Mouse (Mus musculus) myocyte (in vitro differentiated cells): ENCODE data around the gene Gm12666.

ENCODE experiments used
- MAX ChIP-seq: IDR thresholded peaks from one replicate; pipeline ENCODE4 v1.6.1; 2011; ENCODE audit warnings: low read depth, mild to moderate bottlenecking, control low read depth
- POLR2A ChIP-seq: IDR thresholded peaks from one replicate; pipeline ENCODE4 v1.6.1; 2011; ENCODE audit warnings: low read depth, mild to moderate bottlenecking, control low read depth, moderate library complexity; ENCODE audit not compliant: insufficient read length
- POLR2AphosphoS2 ChIP-seq: IDR thresholded peaks from one replicate; pipeline ENCODE4 v1.6.1; 2011; ENCODE audit warnings: low read depth, control low read depth; ENCODE audit not compliant: insufficient read length
- TCF12 ChIP-seq: IDR thresholded peaks from one replicate; pipeline ENCODE4 v1.6.1; 2011; ENCODE audit warnings: mild to moderate bottlenecking, control low read depth; ENCODE audit not compliant: poor library complexity, insufficient read depth, severe bottlenecking
- USF1 ChIP-seq: IDR thresholded peaks from one replicate; pipeline ENCODE4 v1.6.1; 2011; ENCODE audit warnings: low read depth, mild to moderate bottlenecking, control low read depth, moderate library complexity

DNA sequence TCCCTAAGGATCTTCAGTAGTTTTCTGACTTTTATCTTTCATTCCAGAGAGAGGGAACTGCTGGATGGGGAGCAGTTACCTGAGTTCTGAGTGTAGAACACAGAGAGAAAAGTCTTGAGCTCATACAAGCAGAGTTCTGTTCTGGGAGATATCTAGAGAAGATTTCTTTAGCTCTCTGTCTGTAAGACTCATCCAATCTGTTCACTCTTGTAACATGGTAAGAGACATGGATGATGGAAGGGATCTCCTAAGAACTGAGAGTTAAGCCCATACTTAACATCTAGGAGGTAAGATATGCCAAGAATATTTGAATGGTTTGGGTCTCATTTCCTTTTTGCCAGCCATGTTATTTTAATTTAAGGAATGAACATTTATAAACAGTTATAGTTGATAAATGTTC lies 44.4 kb downstream of the Gm12666 start, which contains the start of gene Izumo3:
- TF ChIP-seq POLR2A, result no peak
- TF ChIP-seq TCF12, result no peak
- no peak for TF ChIP-seq POLR2AphosphoS2
- no peak for TF ChIP-seq MAX
- no peak for TF ChIP-seq USF1
